17 mouse cellular contexts compared by ENCODE assay signal in genomic region chr10:23610485-23610884, GRCm38 (mm10).
DNase-seq lines count a peak whose midpoint lies in the region; ATAC-seq lines count a peak whose summit lies in the region.
"Had no signal": no experiment of that assay in that cellular context is flagged by ENCODE, and none has a peak within 500 bp of the region (broad histone marks: within the 10 kb centered on the region; RNA-seq: fewer than 3 reads in every experiment).

No protein-coding gene starts in this region.

- H3K9me3 ChIP-seq in heart, embryonic 15.5 days (replicated peaks), result no peaks in the 10 kb centered on the region
- H3K9me3 ChIP-seq in embryonic facial prominence, embryonic 10.5 days, result no peaks in the 10 kb centered on the region
- H3K9me3 ChIP-seq: hindbrain, embryonic 10.5 days; intestine, embryonic 15.5 days; liver, embryonic 13.5 days; lung, embryonic 15.5 days had no signal

- H3K9ac ChIP-seq in heart, embryonic 15.5 days, result no peak overlapping the region
- H3K9ac ChIP-seq: intestine, embryonic 15.5 days; liver, embryonic 13.5 days; lung, embryonic 15.5 days had no signal

- no peaks in the 10 kb centered on the region for H3K27me3 ChIP-seq in heart, embryonic 15.5 days
- H3K27me3 ChIP-seq in embryonic facial prominence, embryonic 10.5 days (replicated peaks; ENCODE audit: low read depth, poor library complexity, severe bottlenecking), result no peaks in the 10 kb centered on the region
- H3K27me3 ChIP-seq: intestine, embryonic 15.5 days; liver, embryonic 13.5 days; lung, embryonic 15.5 days; megakaryocyte, embryonic 14.5 days had no signal

- H3K4me3 ChIP-seq in heart, embryonic 15.5 days, result no peak overlapping the region
- no peak overlapping the region for H3K4me3 ChIP-seq in embryonic facial prominence, embryonic 10.5 days
- H3K4me3 ChIP-seq: hindbrain, embryonic 10.5 days; intestine, embryonic 15.5 days; liver, embryonic 13.5 days; lung, embryonic 15.5 days; megakaryocyte, embryonic 14.5 days had no signal

- intact Hi-C loops in heart, postnatal 25 days (cut with DNase I), result loop anchor here (2.0 kb wide), 2 partner anchors 494 to 524 kb away; no protein-coding TSS in a partner anchor

- H3K4me2 ChIP-seq in heart, embryonic 15.5 days, result 0 out of 2 replicates have a peak overlapping the region, but pooled peaks have one; percentile 6
- H3K4me2 ChIP-seq: intestine, embryonic 15.5 days; liver, embryonic 13.5 days; lung, embryonic 15.5 days had no signal

- DNase-seq in heart, postnatal 25 days (ENCODE audit: low spot score), result no peak
- peak; percentile 8 for DNase-seq in kidney, postnatal 10 days
- no peak for DNase-seq in kidney, postnatal 4 days
- peak; percentile 29 for DNase-seq in MN1 (ENCODE audit: low spot score)
- no peak for DNase-seq in embryonic facial prominence, embryonic 10.5 days (ENCODE audit: low spot score)
- DNase-seq in urinary bladder, postnatal 36 days (ENCODE audit: low spot score in 2 of 2), result no peak
- no peak for DNase-seq in right cerebral cortex, adult 2 months (ENCODE audit: low spot score in 2 of 2)
- DNase-seq: cerebellum, adult 11-12 months; liver, embryonic 13.5 days had no signal

- H3K4me1 ChIP-seq in heart, embryonic 15.5 days (replicated peaks), result peaks cover 4% of the 10 kb centered on the region; the same call in 1 of the 2 replicates
- H3K4me1 ChIP-seq in embryonic facial prominence, embryonic 10.5 days, result peaks cover 18% of the 10 kb centered on the region
- H3K4me1 ChIP-seq: liver, embryonic 13.5 days; megakaryocyte, embryonic 14.5 days had no signal

- 44% methylated on average over 6 of the region's 6 CpGs for WGBS in heart, embryonic 15.5 days
- WGBS in embryonic facial prominence, embryonic 10.5 days, result 92% methylated on average over 6 of the region's 6 CpGs

- no peak overlapping the region for H3K27ac ChIP-seq in heart, embryonic 15.5 days
- H3K27ac ChIP-seq in embryonic facial prominence, embryonic 10.5 days (replicated peaks), result peak overlapping the region; percentile 44; the same call in 1 of the 2 replicates
- H3K27ac ChIP-seq: hindbrain, embryonic 10.5 days; intestine, embryonic 15.5 days; layer of hippocampus, adult 2 months; liver, embryonic 13.5 days; lung, embryonic 15.5 days had no signal

- no peaks in the 10 kb centered on the region for H3K36me3 ChIP-seq in heart, embryonic 15.5 days
- H3K36me3 ChIP-seq in embryonic facial prominence, embryonic 10.5 days (replicated peaks), result no peaks in the 10 kb centered on the region
- H3K36me3 ChIP-seq: hindbrain, embryonic 10.5 days; intestine, embryonic 15.5 days; liver, embryonic 13.5 days; lung, embryonic 15.5 days had no signal

- ATAC-seq in heart, embryonic 15.5 days (replicated peaks; ENCODE audit: insufficient number of reproducible peaks, insufficient read depth, low FRiP score, low read depth), result no peak
- ATAC-seq: activated CD4-positive, CD25-positive, alpha-beta regulatory T cell, adult 4 months; hindbrain, embryonic 16.5 days had no signal

Comparison
In these comparisons a context has a peak if more than half of its experiments do, and no peak if none do; other contexts are left out.
1. DNase-seq: peak in kidney, postnatal 10 days (single experiment) and MN1 (single experiment); none in heart, postnatal 25 days (single experiment), kidney, postnatal 4 days (0 of 2), embryonic facial prominence, embryonic 10.5 days (single experiment), urinary bladder, postnatal 36 days (0 of 2) and right cerebral cortex, adult 2 months (0 of 2).